Mouse (Mus musculus) inflammation-experienced regulatory T-cells, adult 6 months (primary cell): ENCODE measurements around the gene Rspry1. TPM values are rescaled to one million over a fixed set of nuclear protein-coding genes. Genes with fewer than 3 reads are reported as not detected.
A peak's percentile ranks its signal among the peaks of the same experiment; 100 is the strongest.

Experiments used
- ATAC-seq: one replicate; pipeline ENCODE4 v1.8.0; 2017
- polyA plus RNA-seq, 3 experiments: library from polyadenylated mRNA; unstranded; fragments of 100-300 nt; shearing (Covaris generic); gene quantifications; one replicate each; pipeline ENCODE4 v1.2.1; 2017

The Rspry1 gene
- 10 to 100 TPM; 23.1 to 29.3 (median 24.0) TPM for polyA plus RNA-seq

GRCm38 (mm10) chr8:94601607-94602385 lies at the start of gene Rspry1, which contains the start of gene Fam192a:
Rspry1 (plus strand) TSS chr8:94601937.
Fam192a (minus strand) TSS chr8:94601997.
- ATAC-seq: peak; percentile 97

DNA sequence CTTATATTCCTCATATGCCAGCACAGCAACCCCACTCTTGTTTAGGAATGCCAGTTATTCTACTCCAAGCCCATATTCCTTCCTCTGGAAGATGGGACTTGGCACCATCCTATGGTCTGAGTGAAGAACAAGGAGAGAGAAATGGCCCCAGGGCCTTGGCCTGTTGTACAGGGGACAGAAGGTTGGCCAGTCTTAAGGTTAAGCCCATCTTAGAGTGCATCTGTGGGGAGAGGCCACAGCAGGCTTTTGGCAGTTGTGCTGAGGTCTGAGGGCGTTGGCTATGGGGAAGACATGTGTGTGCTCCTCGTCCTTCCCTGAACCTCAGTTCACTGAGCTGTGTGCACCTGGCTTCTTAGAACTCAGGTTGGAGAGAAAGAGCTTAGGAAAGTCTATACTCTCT lies 49.0 kb upstream of the Rspry1 start:
- no peak for ATAC-seq

DNA sequence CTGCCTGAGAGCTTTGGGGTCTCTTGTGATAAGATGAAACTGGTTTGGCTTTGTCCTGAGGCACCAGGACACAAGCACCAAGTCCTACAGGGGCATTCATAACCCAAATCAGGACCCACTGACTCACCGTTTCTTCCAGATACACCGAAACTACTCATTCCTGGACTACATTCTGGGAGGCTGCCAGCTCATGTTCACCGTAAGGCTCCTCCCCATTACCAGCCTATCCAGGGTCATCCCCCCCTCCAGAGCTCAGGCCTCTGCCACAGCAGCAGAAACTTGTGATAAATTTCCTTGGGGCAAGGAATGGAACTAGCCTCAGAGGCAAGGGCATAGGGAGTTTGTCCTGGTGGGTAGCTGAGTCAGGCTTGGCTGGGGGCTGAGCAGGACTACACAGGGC lies 44.5 kb upstream of the Rspry1 start:
- ATAC-seq: no peak

DNA sequence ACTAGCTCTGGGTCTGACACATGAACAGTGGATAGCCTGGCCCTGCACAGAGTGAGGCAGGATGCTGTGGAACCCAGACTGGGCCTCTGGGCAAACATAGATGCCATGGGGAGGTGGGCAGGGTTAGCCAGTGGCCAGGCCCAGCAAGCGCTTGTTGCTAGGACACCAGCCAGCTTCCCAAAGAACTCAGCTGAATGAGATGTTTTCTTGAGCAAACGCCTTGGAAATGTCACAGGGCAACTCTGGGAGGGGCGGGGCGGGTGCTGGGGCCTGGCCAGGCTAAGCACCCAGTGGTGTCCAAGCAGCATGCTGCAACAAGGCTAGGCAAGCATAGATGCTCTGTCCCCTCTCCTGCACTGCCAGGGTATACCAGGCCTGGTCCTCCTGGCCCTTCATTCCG lies 40.5 kb upstream of the Rspry1 start:
- ATAC-seq: no peak

DNA sequence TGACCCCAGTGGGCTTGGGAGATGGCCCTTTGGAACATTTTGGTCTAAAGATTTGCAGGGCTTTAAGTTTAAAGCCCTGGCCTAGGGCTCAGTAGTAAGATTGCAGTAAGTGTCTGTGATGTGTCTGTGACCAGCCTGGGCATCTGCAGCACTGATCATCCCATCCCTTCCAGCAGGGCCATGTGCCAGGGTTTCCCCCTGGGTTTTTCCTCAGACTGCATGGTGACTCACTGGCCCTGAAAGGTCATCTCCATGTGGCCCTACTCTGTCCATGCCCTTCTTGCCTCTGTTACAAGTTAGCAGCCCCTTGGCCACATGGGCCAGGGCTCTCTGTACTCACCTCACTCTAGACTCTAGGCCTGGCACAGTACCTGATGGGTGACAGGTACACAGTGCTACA lies 37.3 kb upstream of the Rspry1 start:
- no peak for ATAC-seq

DNA sequence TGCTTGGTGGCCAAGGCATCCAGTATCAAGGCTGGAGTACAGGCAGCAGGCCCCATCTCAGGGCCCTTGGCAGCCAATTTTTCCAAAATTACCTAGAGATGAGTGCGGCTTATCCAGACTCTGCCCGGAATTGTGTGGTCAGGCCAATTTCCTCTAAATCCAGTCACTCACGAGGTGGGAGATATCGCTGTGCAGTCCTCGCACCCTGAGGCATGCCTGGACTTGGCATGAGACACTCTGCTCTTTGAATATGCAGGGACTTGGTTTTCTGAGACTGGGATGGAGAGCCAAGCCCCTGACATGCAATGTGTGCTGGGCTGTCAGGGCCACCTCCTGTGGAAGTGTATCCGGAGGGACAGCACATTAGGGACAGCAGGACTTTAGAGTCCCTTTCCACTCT lies 35.7 kb upstream of the Rspry1 start:
- ATAC-seq: no peak

DNA sequence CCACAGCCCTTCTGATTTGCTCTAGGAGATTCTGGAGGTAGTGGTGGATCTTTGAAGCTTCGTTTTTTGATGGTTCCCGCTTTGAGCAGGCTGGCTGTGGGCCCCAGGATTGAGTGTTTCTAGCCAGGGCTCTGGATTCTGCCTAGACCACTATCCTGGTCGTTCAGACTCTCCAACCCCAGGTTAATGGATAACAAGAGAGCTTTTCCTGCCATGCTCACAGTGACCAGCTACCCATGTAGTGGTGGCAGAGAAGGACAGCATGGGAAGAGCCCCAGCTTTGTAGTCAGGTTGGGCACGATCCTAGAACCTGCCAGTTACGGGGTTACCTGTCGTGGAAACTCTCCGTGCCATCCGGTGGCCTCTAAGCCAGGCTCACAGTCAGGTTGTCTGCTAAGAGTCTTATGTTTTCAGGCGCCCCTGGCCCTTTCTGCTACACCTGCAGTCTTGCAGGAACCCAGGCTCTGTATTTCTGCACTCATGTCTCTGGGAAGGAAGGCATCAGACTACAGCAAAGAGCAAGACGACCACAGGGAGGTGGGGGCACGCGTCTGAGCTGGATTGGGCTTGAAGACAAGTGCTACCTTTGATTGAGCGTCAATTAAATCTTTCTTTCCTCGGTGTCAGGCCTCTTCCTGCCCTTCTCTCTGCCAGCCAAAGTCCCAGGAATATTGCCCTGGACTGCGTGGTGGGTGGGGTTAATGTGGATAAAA lies 35.1 kb upstream of the Rspry1 start:
- ATAC-seq: no peak

- ATAC-seq: no peak
Observed at GRCm38 (mm10) chr8:94567159-94567849, 34.4 kb upstream of the Rspry1 start.

DNA sequence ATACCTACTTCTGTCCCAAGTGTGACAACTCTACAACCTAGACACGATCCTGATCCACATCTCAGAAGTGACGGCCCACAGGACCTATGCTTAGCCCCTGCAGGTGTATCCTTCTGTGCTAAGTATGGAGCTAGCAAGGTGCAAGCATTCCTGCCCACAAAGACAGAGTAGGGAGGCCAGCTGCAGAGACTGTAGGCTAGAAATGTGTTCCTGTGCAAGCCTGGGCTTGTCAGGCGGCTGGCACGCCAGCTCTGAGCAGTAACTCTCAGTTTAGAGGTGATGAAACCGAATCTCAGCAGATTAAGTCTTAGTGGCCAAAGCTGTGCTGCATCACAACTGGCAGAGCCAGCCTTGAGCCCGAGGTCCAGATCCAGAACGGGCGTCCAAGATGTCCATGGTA lies 33.6 kb upstream of the Rspry1 start:
- no peak for ATAC-seq

DNA sequence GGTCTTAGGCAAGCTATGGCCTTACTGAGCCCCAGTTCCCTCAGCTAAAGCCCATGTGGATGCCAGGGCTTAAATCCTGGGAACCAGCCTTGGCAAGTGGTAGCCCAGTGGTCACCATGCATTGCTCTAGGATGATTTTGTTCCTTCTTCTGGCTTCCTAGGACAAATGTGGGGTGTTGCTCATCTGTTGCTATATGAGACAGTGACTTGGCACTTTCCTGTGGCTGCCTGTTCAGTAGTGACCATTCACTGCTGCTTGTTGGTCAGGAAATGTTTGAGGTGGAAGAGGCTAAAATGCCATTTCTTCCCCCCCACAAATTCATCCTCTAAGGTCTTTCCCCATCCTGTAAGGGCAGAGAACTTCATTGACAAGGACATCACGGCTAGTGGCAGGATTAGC lies 32.3 kb upstream of the Rspry1 start:
- no peak for ATAC-seq

DNA sequence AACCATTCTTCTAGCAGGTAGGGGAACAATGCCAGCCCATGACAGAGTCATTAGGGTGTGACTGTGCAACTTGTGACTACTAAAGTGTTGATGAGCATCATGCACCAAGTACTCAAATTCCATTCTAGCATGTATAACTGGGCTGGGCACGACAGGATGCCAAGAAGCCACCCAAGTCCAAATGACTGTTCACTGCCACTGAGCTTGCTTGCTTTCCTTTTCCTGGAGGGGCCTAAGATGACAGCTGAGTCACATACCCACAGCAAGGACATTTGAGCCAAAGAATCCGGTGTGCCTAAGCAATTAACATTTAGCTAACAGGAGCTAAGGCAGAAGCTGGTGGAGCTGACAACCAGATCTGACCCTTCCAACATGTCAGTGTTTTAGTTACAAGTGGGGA lies 29.8 kb upstream of the Rspry1 start:
- no peak for ATAC-seq

DNA sequence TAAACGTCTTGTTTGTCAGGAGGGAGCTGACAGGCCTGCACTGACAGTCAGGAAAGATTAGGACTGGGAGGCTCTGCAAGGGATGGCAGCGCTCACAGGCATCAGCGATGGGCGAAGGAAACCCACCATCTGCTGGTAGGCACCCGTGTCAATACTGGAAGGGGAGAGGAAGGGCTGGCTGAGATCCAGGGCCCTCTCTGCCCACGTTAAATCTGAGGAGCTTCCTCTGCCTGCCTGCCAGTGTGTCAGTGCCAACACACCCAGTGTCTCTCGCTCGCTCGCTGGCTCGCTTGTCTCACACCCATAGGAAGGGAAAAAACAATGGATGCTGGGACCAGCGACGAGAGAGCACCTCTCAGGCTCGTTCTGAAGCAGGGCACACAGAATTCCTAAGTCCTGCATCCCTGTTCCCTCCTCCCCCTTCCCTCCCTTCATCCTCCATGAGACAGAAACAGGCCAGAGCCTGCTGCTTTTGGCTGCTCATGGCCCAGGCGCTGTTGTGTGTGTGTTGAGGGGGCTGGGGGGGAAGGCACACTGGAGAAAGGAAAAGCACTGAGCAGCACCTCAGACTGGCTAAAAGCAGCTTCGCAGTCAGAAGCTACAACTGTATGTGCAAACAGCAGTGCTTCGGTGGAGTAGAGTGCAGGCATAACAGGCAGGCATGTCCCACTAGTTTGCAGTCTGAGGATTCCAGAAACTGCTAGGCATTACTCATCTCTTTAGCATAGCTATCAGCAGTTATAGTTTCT lies 27.4 kb upstream of the Rspry1 start:
- ATAC-seq: no peak

DNA sequence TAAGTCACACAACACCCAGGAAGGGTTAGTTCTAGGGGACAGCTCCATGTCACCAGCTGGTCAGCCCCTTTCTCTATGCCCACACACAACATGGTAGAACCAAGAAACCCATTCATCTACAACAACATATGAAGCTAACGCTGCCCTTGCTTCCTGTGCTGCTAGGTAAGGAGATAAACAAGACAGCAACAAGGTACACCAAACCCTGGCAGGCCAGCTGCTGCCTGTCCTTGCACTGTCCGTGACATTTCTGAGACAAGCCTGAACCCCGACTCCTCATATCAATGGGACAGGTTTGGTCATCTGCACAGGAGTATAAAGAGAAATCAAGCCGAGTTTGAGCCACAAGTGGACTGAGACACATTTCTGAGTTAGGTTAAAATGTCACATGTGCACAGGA lies 26.6 kb upstream of the Rspry1 start:
- no peak for ATAC-seq

- ATAC-seq: peak; percentile 21
Observed at GRCm38 (mm10) chr8:94581820-94582483, 19.8 kb upstream of the Rspry1 start.

DNA sequence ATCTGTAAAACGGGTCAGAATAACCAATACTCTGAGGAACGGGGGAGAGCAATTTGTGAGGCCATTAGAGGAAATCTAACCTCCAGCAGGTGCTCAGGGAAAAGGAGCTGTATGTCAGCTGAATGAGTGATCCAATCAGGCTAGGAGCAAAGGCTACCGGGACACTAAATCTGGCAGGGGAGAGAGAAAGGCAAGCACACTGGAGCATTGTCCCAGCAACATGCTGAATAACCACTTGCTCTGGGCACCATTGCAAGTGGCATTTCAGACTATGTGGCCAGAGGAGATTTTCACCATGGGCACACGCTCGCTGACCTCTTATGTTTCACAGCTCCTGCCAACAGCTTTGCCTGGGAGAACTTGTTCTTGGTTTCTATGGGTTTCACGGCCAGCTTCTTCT lies 19.2 kb upstream of the Rspry1 start:
- ATAC-seq: no peak

DNA sequence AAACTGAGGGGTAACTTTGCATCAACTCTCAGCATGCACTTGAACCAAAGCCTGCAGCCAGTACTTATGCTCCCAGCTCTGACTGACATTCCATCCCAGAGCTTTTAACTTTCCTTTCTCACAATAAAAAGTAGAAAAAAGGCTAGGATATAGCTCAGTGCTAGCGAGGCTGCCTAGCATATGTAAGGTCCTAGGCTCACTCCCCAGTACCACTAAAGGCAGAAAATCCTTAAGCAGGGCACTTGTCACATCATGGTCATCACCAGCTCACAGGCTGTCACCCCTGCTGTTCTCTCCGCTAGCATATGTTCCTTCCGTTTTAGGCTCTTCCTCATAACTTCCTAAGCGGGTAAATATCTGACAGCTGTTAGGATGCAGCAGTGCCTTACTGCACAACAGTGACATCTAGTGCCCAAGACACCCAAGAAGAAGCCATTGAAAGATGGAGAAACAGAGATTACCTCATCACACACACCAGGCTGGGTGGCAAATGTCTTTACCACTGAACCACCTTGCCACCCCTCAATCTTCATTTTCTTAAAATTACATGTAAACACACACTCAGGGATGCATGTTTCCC lies 17.4 kb upstream of the Rspry1 start:
- ATAC-seq: peak; percentile 50

DNA sequence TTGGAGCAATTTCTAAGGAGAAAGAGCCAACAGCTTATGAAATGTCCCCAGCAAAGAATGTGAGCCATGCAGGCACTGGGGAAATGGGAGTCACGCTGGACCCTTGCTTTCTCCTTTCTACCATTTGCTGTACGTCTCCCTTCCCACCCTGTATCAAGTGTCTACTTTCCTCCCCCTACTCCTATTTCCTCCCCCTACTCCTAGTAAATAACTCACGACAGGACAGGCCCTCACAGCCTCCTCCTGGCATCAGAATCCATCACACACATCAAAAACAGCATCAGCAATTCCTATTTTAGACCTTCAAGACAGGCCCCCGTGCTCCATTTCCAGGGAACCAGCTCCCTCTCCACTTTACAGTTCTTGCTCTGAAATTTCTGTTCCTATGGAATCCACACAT lies 10.0 kb upstream of the Rspry1 start:
- ATAC-seq: no peak

- ATAC-seq: no peak
Observed at GRCm38 (mm10) chr8:94594211-94594610, 7.5 kb upstream of the Rspry1 start.

DNA sequence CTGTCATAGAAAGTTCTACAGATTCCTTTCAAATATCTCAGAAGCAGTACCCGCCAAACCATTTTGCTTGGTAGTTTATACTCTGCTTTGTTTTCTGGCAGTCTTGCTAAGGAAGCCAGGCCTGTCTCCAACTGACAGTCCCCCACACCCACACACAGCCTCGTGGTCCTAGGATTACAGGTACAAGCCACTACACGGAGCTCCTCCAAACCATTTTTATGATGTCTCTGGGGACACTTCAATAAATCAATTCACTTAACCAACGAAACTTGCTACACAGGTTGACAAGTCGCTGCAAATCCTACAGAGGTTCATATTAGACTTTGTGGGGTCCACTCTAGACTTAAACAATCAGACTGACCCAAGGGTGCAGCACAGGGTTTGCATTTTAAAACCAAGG lies 1.3 kb upstream of the Rspry1 start:
- no peak for ATAC-seq

DNA sequence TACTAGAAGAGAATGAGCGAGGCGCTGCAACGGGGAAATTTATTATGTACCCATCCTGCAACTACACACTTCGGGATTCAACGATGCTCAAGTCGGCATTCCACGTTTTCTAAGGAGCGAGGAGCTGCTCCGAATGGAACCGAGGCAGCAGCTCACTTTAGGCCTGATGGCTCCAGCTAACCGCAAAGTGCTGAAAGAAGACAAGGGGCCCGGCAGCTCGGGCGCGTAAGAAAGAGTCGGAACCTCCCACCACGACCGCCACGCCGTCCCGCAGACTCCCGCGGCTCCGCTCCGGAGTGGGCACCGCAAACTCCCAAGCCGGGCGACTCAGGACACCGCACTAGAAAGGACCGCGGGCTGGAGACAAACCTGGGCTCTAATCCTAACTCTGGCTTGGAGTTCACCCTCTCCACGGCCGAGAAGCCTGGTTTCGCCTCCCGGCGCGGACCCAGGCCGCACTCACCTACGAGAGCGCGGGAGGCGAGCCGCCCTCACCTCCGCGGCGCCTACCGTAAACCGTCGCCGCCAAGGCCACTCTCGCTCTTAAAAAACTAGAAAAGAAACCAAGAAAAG lies 617 bp upstream of the Rspry1 start:
- ATAC-seq: no peak

GRCm38 (mm10) chr8:94602471-94603131 lies 864 bp downstream of the Rspry1 start:
- no peak for ATAC-seq
